Mouse (Mus musculus): ENCODE results near the gene Tubb4b.

Tubb4b gene

DNA sequence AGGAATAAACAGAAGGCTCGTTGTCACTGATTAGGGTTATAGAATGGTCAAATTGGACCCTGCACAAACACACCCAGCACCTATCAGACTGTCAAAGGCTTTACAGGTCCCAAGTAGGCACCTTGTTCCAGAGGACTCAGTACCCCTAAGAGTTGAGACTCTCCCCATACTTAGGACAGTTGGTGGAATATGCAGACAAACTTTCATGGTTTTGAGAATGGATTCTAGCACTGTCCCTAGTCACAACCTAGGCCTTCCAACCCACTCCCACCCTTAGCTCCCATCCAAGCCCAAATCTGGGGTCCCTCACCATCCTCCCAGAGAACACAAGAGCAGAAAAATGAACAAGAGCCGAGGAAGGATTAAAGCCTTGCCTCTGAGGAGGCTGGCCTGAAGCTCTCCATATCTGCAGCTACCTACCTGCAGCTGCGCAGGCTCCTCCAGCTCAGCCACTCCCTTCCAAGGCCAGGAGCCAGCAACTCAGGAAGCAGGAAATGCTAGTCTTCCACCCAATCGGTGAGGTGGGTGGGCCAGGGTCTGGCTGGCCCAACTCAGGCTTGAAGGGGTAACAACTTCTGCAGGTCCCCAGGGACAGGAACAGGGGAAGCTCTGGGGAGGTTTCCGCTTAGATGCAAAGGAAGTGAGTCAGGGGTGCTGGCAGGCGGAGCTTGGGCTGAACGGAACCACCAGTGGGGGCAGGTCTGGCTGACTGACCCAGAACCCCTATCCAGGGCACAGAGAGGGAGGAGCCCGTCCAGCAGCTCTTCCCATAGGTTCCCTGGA, 28.1 kb downstream of the Tubb4b start, which contains the start of gene Tor4a:
TSS of gene Tor4a (minus strand) at position 715 of the 783 bp plus-strand sequence.
- in situ Hi-C loops (cut with MboI; ENCODE audit: unreplicated experiment in 2 of 2), result loop anchor here in 1 of 2 experiments (10.0 kb wide), 1 partner anchor 58 kb away; the partner anchor contains the start of gene Tmem203

GRCm38 (mm10) chr2:25195211-25196156, 29.0 kb downstream of the Tubb4b start:
- in situ Hi-C loops (cut with MboI; ENCODE audit: unreplicated experiment in 2 of 2), result loop anchor here in 1 of 2 experiments (10.0 kb wide), 1 partner anchor 59 kb away; the partner anchor contains the start of gene Tmem203

DNA sequence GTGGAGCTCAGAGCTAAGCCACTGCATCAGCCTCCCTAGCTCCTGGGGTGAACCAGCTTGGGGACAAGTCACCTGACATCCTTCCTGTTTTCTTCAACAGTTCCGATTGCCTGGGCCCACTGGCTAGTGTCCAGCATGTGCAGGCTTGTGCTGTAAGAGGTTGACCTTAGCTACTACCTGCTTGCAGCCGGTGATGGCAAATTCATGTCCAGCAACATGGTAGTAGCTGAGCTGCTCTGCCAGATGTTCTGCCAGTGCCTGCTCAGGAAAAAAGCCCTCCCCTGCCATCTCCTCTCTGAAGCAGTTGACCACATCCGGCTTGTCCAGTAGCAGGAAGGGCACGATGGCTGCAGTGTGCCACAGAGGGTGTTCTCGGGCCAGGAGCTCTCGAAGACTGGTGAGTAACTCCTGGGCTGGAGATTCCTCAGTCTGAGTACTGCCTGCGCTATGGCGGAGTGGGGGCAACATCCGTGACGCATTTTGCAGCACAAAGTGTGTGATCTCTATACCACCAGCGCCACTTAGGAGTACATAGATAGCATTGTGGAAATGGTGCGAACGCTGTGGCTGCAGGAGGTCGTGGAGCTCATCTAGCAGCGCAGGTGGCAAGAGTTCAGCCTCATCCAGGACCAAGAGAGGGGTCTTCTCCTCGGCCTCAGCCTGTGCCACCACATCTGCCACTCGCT, 29.9 kb downstream of the Tubb4b start:
- in situ Hi-C loops (cut with MboI; ENCODE audit: unreplicated experiment in 2 of 2), result loop anchor here (5.0 to 10.0 kb wide), 3 partner anchors 33 to 63 kb away; partner anchors contain the start of gene Tmem203 (in 2 of the 2)

DNA sequence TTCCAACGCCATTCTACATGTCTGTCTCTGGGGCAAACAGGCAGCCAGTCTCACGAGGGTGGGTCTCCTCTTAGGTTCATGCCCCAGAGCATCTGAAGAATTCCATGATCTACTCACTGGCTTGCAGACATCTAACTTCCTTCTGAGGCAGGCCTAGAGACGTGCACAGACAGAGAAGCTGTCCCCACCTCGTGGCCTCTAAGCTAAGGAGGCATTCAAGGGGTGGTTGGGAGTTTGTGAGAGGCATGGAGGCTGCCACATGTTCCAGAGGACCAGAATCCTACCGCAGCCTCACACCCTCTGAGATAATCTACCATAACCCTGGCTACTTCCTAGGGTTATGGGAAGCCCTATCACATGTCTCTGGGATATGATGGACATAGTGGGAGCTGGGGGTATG, 30.5 kb downstream of the Tubb4b start:
- in situ Hi-C loops (cut with MboI; ENCODE audit: unreplicated experiment in 2 of 2), result loop anchor here (5.0 to 10.0 kb wide), 3 partner anchors 33 to 63 kb away; partner anchors contain the start of gene Tmem203 (in 2 of the 2)

DNA sequence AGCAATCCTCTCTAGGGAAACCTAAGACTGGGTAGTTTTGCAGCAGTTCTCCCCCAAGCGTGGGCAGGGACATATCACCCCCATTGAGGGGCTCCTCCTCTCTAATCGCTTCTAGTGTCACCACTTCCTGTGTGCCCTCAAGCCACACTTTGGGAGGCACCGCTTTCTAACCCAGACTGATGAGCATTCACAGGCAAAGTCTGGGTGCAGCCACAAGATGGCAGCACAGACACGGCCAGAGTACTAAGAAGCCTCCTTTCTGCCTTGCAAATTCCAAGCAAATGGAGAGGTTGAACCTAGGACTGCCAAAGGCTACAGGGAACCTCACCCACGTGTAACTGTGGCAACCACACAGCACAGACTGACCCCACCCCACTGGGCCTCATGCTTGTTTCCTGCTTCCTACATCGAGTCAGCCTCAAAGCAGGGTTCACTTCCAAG, 31.2 kb downstream of the Tubb4b start:
- in situ Hi-C loops (cut with MboI; ENCODE audit: unreplicated experiment in 2 of 2), result loop anchor here (5.0 to 10.0 kb wide), 3 partner anchors 34 to 64 kb away; partner anchors contain the start of gene Tmem203 (in 2 of the 2)

GRCm38 (mm10) chr2:25187841-25188240, 36.7 kb downstream of the Tubb4b start:
- in situ Hi-C loops (cut with MboI; ENCODE audit: unreplicated experiment in 2 of 2), result no loop called here

DNA sequence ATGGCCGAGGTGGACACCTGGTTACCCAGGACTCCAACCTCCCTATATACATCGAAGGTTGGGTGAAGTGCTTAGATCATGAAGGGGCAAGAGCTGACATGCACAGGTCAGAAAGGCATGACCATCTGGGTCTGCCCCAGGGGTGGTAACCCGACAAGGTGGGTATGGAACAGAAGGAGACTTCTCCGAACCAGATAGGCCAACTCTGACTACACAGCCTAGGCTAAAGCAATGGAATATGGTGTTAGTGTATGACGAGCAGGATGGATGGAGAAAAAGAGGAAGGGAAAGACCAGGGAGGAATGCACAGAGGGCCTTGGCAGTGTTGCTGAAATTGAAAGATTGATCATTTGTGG, 37.9 kb downstream of the Tubb4b start:
- in situ Hi-C loops (cut with MboI; ENCODE audit: unreplicated experiment in 2 of 2), result no loop called here

- in situ Hi-C loops (cut with MboI; ENCODE audit: unreplicated experiment in 2 of 2), result no loop called here
Observed at GRCm38 (mm10) chr2:25185625-25186574, 38.6 kb downstream of the Tubb4b start.

DNA sequence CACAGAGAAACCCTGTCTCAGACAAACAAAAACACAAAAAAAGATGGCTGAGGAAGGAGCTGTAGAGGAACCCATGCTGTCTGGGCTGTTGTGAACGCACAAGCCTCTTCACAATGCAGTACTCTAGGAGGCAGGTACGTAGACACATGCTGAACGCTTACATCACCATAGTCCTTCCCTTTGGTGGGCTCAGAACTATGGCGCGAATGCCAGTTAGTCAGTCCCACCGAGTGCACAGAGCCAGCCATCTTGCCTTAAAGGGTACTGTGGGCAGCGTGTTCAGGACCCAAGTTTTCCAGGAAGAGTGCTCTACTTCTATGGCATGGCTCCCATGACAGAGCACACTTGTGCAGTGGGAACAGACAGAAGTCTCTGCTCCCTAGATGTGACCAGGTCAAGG, 40.0 kb downstream of the Tubb4b start:
- in situ Hi-C loops (cut with MboI; ENCODE audit: unreplicated experiment in 2 of 2), result no loop called here

DNA sequence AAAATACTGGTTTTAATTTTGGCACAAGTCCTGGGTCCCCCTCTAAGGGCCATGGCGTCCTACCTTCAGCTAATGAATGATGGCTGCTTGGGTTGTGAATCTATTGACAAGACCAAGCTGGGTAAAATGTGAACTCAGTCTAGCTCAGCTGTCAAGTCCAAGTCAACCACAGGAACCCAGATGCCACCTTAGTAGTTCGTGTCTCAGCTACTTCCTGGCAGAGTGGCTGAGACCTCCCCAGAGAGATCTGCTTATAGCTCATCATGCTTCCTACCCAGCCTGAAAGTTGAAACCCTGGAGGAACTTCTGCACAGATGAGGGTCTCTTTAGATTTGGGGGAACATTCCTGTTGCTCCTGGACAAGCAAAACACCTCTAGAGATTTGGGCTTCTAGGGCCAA, 41.2 kb downstream of the Tubb4b start:
- in situ Hi-C loops (cut with MboI; ENCODE audit: unreplicated experiment in 2 of 2), result no loop called here

GRCm38 (mm10) chr2:25182664-25183063, 41.8 kb downstream of the Tubb4b start:
- in situ Hi-C loops (cut with MboI; ENCODE audit: unreplicated experiment in 2 of 2), result no loop called here

GRCm38 (mm10) chr2:25181891-25182397, 42.6 kb downstream of the Tubb4b start:
- in situ Hi-C loops (cut with MboI; ENCODE audit: unreplicated experiment in 2 of 2), result no loop called here

- in situ Hi-C loops (cut with MboI; ENCODE audit: unreplicated experiment in 2 of 2), result no loop called here
Observed at GRCm38 (mm10) chr2:25180973-25181890, 43.3 kb downstream of the Tubb4b start.

DNA sequence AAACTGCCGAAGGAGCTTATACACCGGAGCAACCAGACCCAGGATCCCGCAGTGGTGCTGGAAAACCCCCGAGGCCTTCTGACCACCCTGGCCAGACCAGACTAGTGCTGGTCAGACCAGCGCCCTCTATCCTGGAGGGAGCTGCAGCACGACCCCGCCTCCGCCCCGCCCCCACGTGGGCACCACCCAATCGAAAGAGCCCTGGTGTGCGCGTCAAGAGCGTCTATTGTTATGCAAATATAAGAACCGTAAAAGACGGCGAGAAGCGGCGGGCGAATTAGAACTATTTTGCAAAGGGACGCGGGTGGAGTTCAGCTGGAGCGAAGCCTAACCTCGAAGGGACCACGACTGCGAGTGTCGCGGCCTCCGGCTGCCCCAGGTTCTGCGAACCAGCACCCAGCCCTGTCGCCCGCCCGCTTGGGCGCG, 44.0 kb downstream of the Tubb4b start, which contains the start of gene Nrarp:
TSS of gene Nrarp (plus strand) at position 281 of the 426 bp plus-strand sequence.
- in situ Hi-C loops (cut with MboI; ENCODE audit: unreplicated experiment in 2 of 2), result no loop called here

GRCm38 (mm10) chr2:25179566-25180217, 44.8 kb downstream of the Tubb4b start:
- in situ Hi-C loops (cut with MboI; ENCODE audit: unreplicated experiment in 2 of 2), result no loop called here

GRCm38 (mm10) chr2:25178285-25178972, 46.1 kb downstream of the Tubb4b start:
- in situ Hi-C loops (cut with MboI; ENCODE audit: unreplicated experiment in 2 of 2), result no loop called here

DNA sequence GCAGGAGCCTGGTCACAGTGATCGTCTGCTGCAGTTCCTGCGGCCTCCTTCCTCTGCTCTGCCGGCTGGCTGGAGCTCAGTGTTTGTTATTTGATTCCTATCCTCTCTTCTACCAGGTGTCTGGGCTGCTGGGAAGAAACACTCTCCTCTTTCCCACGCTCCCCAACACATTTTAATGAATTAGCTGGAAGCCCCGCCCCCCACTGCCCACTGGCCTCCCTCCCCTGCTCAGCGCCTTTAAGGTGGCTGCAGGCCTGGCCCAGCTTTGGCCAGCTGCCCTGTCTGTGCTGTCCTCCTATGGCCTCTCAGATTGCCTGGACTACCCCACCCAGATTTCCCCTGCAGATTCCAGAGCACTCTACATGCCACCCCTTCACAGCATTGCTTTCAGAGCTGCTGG, 46.8 kb downstream of the Tubb4b start:
- in situ Hi-C loops (cut with MboI; ENCODE audit: unreplicated experiment in 2 of 2), result no loop called here

Measured in v-Abl transformed pro-B cells (cell line).